Mouse (Mus musculus) testis, postnatal 14 days (tissue): Measurements from ENCODE around the gene Lrrk1.

Experiments used
- DNase-seq: peaks from one replicate; pipeline ENCODE4 v3.0.0; 2021; ENCODE audit warnings: low spot score

The Lrrk1 gene

GRCm38 (mm10) chr7:66250030-66250429, 138.1 kb downstream of the Lrrk1 start:
- peak; percentile 27 for DNase-seq

- no peak for DNase-seq
Observed at GRCm38 (mm10) chr7:66249426-66249825, 138.7 kb downstream of the Lrrk1 start.

DNA sequence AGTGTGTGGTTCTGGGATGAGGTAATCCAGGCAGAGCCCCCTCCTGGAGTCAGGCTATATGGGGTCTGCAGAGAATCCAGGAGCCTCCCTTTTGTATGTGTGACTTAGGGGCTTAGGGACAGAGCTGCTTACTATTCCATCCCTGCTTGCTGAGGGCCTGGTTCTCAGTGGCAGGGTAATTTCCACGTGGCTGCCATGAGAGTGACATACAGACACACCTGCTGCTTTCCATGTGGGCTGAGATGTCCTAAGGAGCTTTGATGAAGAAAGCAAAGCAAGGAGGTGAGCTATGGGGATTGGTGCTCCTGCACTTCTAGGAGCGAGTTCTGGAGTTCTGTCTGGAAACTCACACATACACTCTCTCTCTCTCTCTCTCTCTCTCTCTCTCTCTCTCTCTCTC, 139.1 kb downstream of the Lrrk1 start:
- no peak for DNase-seq

- no peak for DNase-seq
Observed at GRCm38 (mm10) chr7:66248270-66248669, 139.9 kb downstream of the Lrrk1 start.

DNA sequence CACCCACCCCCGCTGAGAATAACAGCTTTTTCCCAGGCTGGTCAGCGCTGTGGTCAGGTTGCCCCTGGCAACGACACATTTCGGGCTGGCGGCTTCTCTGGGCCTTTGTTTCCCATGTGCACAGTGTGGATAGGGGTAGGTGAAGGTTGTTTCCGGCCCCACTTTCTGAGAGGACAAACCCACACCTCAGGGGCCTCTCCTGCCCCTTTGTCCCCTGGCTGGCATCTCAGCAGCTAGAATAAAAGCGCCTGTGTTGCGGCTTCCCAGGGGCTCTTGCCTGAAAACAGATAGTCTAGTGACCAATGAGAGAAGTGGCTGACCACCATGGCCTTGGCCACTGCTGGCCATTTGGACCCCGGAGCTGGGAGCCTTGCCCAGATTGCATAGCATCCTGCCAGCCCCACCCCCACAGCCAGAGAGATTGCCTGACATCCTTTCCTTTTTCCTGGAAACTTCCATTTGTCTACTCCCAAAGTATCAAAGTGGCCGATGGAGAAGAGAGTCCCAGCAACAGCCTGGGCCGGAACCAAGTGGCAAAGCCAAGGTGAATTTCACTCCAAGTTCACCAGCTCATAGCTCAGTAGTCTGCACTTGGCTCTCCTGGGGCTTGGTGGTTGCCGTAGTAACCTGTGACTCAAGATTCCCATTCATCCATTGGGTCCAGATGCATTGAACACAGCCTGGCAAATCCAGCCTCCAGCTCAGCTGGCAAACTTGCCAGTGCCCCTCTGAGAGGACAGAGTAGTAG, 140.7 kb downstream of the Lrrk1 start:
- DNase-seq, result no peak

GRCm38 (mm10) chr7:66246716-66247235, 141.4 kb downstream of the Lrrk1 start:
- DNase-seq, result no peak

GRCm38 (mm10) chr7:66245646-66246045, 142.5 kb downstream of the Lrrk1 start:
- no peak for DNase-seq

- DNase-seq, result no peak
Observed at GRCm38 (mm10) chr7:66243766-66244325, 144.3 kb downstream of the Lrrk1 start.

- DNase-seq, result no peak
Observed at GRCm38 (mm10) chr7:66241855-66242412, 146.2 kb downstream of the Lrrk1 start.

DNA sequence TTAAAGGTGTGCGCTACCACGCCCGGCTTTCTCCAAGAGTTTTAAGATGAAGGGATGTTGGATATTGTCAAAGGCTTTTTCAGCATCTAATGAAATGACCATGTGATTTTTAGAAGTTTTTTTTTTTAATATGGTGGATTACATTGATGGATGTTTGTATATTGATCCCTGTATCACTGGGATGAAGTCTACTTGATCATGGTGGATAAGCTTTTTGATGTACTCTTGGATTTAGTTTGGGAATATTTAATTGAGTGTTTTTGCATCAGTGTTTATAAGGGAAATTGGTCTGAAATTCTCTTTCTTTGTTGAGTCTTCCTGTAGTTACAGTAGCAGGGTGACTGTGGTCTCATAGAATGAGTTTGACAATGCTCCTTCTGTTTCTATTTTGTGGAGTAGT, 150.0 kb downstream of the Lrrk1 start:
- no peak for DNase-seq

DNA sequence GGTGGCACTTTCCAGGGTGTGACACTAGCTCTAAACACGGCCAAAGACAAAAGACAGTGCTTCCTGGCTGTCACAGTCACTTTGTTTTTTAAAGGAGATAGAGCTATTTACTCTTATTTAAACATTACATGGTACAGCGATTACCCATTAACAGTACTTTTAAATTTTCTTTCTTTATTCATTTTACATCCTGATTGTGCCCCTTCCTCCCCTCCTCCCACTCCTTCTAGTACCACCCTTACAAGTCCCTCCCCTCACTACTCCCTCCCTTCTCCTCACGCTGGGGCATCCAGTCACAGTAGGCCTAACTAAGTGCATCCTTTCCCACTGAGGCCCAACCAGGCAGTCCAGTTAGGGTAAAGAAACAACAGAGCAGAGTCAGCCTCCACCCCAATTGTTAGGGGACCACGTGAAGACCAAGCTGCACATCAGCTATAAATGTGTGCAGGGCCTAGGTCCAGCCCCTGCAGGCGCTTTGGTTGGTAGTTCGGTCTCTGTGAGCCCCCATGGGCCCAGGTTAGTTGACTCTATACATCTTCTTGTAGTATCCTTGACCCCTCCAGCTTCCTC, 154.1 kb downstream of the Lrrk1 start:
- DNase-seq, result no peak

DNA sequence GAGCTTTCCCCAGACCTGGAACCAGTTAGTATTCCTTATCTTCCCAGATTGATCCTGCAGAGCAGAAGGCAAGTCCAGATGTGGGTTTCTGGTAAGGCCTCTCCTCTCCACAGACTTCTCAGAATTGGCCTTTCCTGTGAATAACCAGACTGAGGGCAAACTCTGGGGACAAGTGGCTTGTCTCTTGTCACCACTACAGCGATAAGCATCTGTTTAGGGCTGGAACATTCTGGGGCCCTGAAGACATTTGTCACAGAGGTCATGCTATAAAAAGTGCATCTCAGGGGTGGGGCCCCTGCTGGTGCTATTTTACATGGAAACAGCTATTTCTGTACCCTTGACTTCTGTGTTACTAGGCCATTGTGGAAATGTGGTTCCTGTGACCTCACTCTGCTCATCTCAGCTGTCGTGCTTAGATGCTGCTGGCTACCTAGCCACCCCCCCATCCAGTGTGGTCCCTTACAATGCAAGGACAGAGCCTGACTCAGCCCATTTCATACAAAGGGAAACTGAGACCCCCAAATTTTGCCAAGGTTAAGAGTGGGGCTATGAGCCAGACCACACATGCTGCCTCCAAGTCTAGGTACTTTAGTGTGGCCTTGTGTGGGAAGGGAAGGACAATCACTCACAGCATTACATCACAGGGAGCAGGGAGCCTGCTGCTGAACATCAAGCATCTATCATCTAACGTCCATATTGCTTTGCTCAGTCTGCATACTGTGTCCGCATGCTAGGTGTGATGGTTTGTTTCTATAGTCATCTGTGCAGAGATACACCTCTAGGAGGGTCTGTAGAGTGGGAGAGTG, 154.8 kb downstream of the Lrrk1 start:
- DNase-seq, result no peak

DNA sequence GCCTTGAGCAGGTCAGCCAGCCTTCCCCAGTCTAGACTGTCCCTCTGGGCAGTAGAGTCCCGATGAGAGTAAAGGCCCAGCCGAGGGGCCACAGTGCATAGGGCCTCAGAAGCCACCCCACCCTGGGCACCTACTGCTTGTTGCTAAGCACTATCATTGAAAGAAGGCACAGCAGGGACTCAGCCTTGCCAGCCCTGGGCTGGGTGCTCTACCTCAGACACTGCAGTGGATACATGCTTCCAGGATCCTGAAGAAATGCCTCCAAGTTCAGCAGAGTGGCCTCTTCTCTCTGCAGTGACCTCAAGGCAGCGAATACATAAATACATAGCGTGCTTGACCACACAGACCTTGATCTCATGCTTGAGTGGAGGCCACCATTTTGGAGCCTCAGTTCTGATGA, 156.3 kb downstream of the Lrrk1 start:
- DNase-seq, result no peak

DNA sequence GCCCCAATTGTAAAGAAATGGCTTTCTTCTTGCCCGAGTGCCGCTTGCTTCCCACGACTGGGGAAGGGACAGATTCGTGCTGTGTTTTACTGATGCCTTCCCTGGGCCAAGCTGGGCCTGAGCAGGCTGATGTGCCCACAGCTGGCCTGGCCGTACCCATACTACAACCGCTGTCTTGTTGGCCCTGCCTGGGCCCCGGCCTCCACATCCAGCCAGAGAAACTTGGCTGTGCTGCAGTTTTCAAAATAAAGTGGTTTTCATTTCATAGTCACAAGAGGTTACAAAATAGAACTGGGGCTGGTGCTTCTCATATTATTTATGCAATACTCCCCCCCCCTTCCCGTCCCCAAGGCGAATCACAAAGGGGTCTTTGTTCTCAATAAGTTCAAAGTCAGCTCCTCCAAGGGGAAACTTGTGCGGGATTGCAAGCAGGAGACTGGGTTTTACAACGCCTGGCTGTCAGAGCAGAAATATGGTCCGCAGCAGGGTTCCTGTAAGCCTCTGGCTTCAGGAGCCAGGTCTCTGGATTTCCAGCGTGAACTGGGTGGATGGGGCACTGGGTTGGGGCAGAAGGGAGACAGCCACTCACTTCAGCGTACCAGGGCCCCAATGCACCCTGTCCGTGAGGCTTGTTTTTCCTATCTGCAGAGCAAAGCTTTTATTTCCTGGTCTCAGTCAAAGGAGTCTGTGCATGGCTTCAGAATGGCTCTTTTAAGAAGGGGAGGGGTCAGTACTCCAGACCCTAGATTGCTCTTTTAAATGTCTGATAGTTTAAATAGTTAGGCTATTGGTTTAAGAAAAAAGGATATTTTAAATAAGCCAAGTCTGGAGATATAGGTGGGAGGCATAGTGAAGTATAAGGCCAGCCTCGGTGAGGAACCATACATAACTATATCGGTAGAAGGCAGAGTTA, 157.3 kb downstream of the Lrrk1 start:
- DNase-seq, result no peak

DNA sequence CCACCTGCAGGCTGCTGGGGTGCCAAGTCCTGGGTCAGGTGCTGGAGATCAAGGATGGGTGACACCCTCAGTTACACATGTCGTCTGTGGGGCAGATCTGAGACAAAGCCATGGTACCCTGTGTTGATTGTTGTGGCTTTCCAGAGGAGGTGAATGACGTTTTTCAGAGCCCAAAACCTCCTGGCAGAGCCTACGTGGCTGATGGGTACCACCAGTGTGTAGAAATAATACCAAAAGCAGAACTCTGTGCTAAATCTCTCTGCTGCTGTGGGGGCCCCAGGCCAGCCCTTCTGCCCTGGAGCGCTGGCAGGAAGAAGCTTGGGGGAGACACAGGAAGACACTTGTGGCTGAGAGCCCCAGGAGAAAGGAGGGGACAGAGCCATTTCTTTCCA, 157.9 kb downstream of the Lrrk1 start:
- no peak for DNase-seq

DNA sequence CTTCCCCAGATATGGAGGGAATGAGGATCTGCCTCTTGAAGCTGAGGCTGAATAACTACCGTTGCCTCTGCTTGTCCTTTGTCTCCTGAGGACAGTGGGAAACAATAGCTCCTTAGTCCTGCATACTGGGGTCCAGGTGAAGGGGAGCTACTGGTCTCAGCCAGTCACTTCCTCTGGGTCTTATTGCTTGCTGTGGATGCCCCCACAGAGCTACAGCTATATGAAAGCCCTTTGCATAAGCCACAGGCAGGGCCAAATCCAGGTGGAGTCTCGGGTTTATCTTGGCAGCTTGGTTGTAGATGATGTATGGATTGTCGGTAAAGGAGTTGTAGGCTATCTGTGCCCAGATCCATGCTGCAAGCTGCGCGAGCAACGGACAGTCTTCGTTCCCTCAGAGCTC, 158.7 kb downstream of the Lrrk1 start:
- DNase-seq, result no peak

- DNase-seq, result no peak
Observed at GRCm38 (mm10) chr7:66228610-66228920, 159.6 kb downstream of the Lrrk1 start.

DNA sequence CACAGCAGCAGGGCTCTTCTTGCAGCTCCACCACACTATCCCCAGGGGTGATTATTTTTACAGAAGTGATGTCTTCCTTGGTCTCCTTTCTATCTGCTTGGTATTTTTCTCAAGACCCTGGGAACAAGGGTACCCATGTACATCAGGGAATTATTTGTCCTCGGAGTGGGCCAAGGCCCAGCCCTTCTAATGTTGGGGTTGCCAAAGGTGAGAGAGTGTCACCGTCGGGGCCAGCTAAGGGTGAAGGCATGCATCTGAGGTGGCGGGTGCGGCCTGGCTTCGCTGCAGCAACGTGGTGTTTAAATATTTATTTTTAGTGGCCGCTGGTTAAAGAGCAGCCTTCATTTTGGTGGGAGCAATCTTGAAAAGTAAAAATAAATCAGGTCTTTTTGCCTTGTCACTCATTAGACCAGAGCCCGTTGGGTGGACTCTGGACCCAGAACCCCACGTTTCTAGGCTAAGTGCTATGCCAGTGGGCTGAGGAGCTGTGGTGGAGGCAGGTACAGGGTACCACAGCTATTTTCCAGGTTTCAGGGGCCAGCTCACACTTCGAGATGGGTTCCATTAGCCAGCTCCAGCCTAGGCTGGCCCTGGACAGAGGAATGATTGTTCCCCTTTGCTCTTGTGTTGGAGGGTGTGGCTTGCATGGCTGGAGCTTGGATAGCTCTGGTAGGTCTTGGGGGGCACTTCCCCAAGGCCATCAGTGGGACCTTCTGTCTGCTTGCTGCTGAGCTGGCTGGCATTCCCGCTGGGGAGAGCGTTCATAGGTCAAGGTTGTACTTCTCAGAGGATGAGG, 160.1 kb downstream of the Lrrk1 start:
- DNase-seq, result no peak

DNA sequence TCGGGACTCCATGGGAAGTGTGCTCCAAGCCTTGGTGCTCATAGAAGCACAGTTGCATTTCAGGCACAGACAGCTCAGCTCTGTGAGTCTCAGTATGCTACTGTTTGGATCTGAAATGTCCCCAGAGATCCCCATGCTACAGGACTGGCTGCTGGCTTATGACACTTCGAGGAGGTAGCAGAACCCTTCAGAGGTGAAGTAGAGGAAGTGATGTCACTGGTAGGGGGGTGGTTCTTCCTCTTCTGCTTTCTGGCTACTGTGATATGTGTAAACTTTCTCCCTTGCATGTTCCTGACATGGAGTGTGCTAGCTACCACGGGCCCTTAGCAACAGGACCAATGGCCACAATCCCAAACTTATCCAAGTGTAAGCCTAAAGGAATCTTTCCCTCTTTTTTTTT, 162.3 kb downstream of the Lrrk1 start:
- no peak for DNase-seq

DNA sequence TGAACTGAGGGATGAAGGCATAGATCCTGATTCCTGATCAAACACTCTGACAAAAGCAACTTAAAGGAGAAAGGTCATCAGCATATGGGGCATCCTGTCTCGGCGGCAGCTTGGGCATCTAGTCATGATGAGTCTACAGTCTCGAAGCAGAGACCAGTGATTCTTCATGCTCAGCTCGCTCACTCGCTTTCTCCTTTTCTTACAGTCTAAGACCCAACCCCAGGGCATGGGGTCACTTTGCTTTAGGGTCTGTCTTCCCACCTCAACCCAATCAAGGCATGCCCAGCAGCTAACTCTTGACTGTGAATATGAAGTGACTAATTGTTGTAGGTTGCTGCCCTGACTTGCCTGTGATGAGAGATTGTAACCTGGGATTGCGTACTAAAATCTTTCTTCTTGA, 163.6 kb downstream of the Lrrk1 start:
- no peak for DNase-seq

DNA sequence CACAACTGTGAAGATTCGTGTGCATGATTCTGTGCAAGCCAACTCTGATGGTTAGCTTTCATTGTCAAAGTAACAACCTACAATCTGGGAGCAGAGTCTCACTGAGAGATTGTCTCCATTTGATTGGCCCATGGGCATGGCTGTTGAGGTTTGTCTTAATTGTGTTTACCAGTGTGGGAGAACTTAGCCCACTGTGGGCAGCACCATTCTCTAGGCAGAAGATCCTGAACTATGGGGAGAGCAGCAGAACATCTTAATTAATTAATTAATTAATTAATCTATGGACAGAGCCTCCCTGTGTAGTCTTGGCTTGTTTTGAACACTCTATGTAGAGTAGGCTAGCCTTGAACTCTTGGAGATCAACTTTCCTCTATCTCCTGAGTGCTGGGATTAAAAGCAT, 164.4 kb downstream of the Lrrk1 start:
- DNase-seq, result no peak
